Mouse (Mus musculus) lung, embryonic 15.5 days (tissue): ENCODE results near the gene Msx1. TPM values are rescaled to one million over a fixed set of nuclear protein-coding genes. Genes with fewer than 3 reads are reported as not detected.

Source experiments
- ATAC-seq: fragments of 200-750 bp; cut with Nextera tagmentation; 2 replicates; pipeline ENCODE4 v1.8.0; 2017; ENCODE audit warnings: moderate number of reproducible peaks, borderline replicate concordance; ENCODE audit not compliant: low FRiP score, low TSS enrichment; ENCODE audit errors: extremely low read depth
- H3K27ac ChIP-seq: fragments of 300-500 bp; sonication (generic); 2 replicates; pipeline ENCODE4 v1.5.1; 2015; ENCODE audit warnings: moderate library complexity, mild to moderate bottlenecking, inconsistent platforms
- H3K27me3 ChIP-seq: fragments of 300-500 bp; sonication (generic); 2 replicates; pipeline ENCODE4 v1.6.1; 2015; ENCODE audit warnings: inconsistent platforms
- H3K36me3 ChIP-seq: fragments of 300-500 bp; sonication (generic); 2 replicates; pipeline ENCODE4 v1.6.1; 2015; ENCODE audit warnings: inconsistent platforms
- H3K4me1 ChIP-seq: fragments of 300-500 bp; sonication (generic); 2 replicates; pipeline ENCODE4 v1.6.1; 2015; ENCODE audit warnings: inconsistent platforms
- H3K4me2 ChIP-seq: fragments of 300-500 bp; sonication (generic); 2 replicates; pipeline ENCODE4 v1.6.1; 2015; ENCODE audit warnings: inconsistent platforms, mild to moderate bottlenecking, moderate library complexity
- H3K4me3 ChIP-seq: fragments of 300-500 bp; sonication (generic); 2 replicates; pipeline ENCODE4 v1.5.1; 2015; ENCODE audit warnings: mild to moderate bottlenecking, inconsistent platforms
- H3K9ac ChIP-seq: fragments of 300-500 bp; sonication (generic); 2 replicates; pipeline ENCODE4 v1.6.1; 2015; ENCODE audit warnings: inconsistent platforms
- H3K9me3 ChIP-seq: fragments of 300-500 bp; sonication (generic); 2 replicates; pipeline ENCODE4 v1.6.1; 2016; ENCODE audit warnings: inconsistent platforms
- WGBS: fragments of 180-500 bp; shearing (Covaris S2); methylation state at CpG from one replicate; pipeline ENCODE4 v1.1.7; 2015; 5-methylcytosine and 5-hydroxymethylcytosine counted together
- polyA plus RNA-seq: library from polyadenylated mRNA; unstranded; fragments of >200 nt; fragmentation: Nextera tagmentation; extraction: Ambion mirVana; gene quantifications from 2 replicates; pipeline ENCODE4 v1.2.1, GENCODE M21; 2015

Gene Msx1
- polyA plus RNA-seq, 1 experiment from 2014 or later, result 3.4 TPM

DNA sequence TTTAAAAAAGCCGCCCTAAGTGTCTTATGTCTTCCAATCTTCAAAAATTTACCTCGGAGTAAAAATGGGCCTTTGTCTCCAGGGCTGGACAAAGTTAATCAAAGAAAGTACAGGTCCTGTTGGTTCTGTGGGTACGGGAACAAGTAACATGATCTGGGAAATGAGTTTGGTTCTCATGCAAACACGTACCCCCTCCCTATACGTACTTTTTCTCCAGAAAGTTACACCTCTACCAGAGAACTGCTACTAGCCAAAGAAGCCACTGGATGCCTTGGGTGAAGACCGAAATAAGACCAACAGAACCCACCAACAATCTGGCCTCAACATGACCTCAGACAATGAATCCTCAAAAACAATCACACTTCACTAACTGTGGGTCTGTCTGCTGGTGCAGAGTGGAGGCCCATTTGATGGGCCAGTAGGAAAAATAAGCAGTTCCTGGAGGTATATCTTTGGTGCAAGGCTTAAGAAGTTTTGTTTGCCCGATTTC lies 773 bp upstream of the Msx1 start:
- 7% methylated on average over 7 of the region's 7 CpGs for WGBS
- Histone ChIP-seq H3K36me3 (no peaks in the 10 kb centered on the region), H3K9me3 (no peaks in the 10 kb centered on the region), H3K27me3 (peaks cover 99% of the 10 kb centered on the region), H3K4me2 (no peak overlapping the region), H3K9ac (no peak overlapping the region), H3K4me3 (no peak overlapping the region), H3K4me1 (peaks cover 17% of the 10 kb centered on the region), H3K27ac (no peak overlapping the region)
- no peak for ATAC-seq

- H3K4me3 ChIP-seq, result peak overlapping the region; percentile 46
- H3K4me1 ChIP-seq, result peaks cover 17% of the 10 kb centered on the region
- no peak overlapping the region for H3K27ac ChIP-seq
- peak overlapping the region; percentile 39; the same call in 1 of the 2 replicates for H3K9ac ChIP-seq
- peak; percentile 12; the same call in 1 of the 2 replicates for ATAC-seq
- H3K36me3 ChIP-seq, result no peaks in the 10 kb centered on the region
- under 1% methylated on average over 58 of the region's 58 CpGs for WGBS
- no peaks in the 10 kb centered on the region for H3K9me3 ChIP-seq
- peaks cover 99% of the 10 kb centered on the region for H3K27me3 ChIP-seq
- H3K4me2 ChIP-seq, result peak overlapping the region; percentile 91
These were observed 492 bp downstream of the Msx1 start for GRCm38 (mm10) chr5:37823721-37824460.

- no peaks in the 10 kb centered on the region for H3K36me3 ChIP-seq
- 0 out of 2 replicates have a peak overlapping the region, but pooled peaks have one; percentile 39 for H3K9ac ChIP-seq
- peaks cover 17% of the 10 kb centered on the region for H3K4me1 ChIP-seq
- no peak for ATAC-seq
- no peaks in the 10 kb centered on the region for H3K9me3 ChIP-seq
- H3K27me3 ChIP-seq, result peaks cover 99% of the 10 kb centered on the region
- H3K4me3 ChIP-seq, result peak overlapping the region; percentile 46
- WGBS, result 1% methylated on average over 42 of the region's 42 CpGs
- H3K27ac ChIP-seq, result no peak overlapping the region
- H3K4me2 ChIP-seq, result peak overlapping the region; percentile 91
These were observed 1.3 kb downstream of the Msx1 start for GRCm38 (mm10) chr5:37822791-37823720.

- peaks cover 99% of the 10 kb centered on the region for H3K27me3 ChIP-seq
- peaks cover 21% of the 10 kb centered on the region for H3K4me1 ChIP-seq
- H3K27ac ChIP-seq, result no peak overlapping the region
- no peak for ATAC-seq
- no peaks in the 10 kb centered on the region for H3K9me3 ChIP-seq
- 15% methylated on average over 11 of the region's 11 CpGs for WGBS
- H3K4me3 ChIP-seq, result no peak overlapping the region
- H3K9ac ChIP-seq, result no peak overlapping the region
- no peak overlapping the region for H3K4me2 ChIP-seq
- no peaks in the 10 kb centered on the region for H3K36me3 ChIP-seq
These were observed 2.2 kb downstream of the Msx1 start for GRCm38 (mm10) chr5:37822116-37822707.

- Histone ChIP-seq H3K27me3 (peaks cover 99% of the 10 kb centered on the region), H3K27ac (no peak overlapping the region), H3K9me3 (no peaks in the 10 kb centered on the region), H3K4me1 (peaks cover 24% of the 10 kb centered on the region), H3K4me3 (no peak overlapping the region), H3K9ac (no peak overlapping the region), H3K4me2 (no peak overlapping the region), H3K36me3 (no peaks in the 10 kb centered on the region)
- WGBS, result 4% methylated on average over 27 of the region's 27 CpGs
- no peak for ATAC-seq
These were observed 3.2 kb downstream of the Msx1 start for GRCm38 (mm10) chr5:37821111-37821601.

- H3K27me3 ChIP-seq, result peaks cover 99% of the 10 kb centered on the region
- no peak overlapping the region for H3K9ac ChIP-seq
- H3K4me3 ChIP-seq, result no peak overlapping the region
- H3K27ac ChIP-seq, result no peak overlapping the region
- no peaks in the 10 kb centered on the region for H3K36me3 ChIP-seq
- peaks cover 24% of the 10 kb centered on the region for H3K4me1 ChIP-seq
- 30% methylated on average over 8 of the region's 8 CpGs for WGBS
- H3K9me3 ChIP-seq, result no peaks in the 10 kb centered on the region
- ATAC-seq, result no peak
- H3K4me2 ChIP-seq, result no peak overlapping the region
These were observed 3.7 kb downstream of the Msx1 start for GRCm38 (mm10) chr5:37820689-37821088.

- Histone ChIP-seq H3K36me3 (no peaks in the 10 kb centered on the region), H3K27ac (no peak overlapping the region), H3K4me1 (peaks cover 24% of the 10 kb centered on the region), H3K4me2 (no peak overlapping the region), H3K9ac (no peak overlapping the region), H3K27me3 (peaks cover 99% of the 10 kb centered on the region), H3K4me3 (no peak overlapping the region), H3K9me3 (no peaks in the 10 kb centered on the region)
- 13% methylated on average over 3 of the region's 3 CpGs for WGBS
- no peak for ATAC-seq
These were observed 4.4 kb downstream of the Msx1 start for GRCm38 (mm10) chr5:37819971-37820370.

GRCm38 (mm10) chr5:37819541-37819940 lies 4.8 kb downstream of the Msx1 start:
- H3K4me1 ChIP-seq, result peaks cover 22% of the 10 kb centered on the region
- peaks cover 99% of the 10 kb centered on the region for H3K27me3 ChIP-seq
- no peak overlapping the region for H3K27ac ChIP-seq
- no peak overlapping the region for H3K4me3 ChIP-seq
- ATAC-seq, result no peak
- no peak overlapping the region for H3K9ac ChIP-seq
- H3K4me2 ChIP-seq, result no peak overlapping the region
- no peaks in the 10 kb centered on the region for H3K9me3 ChIP-seq
- 29% methylated on average over 5 of the region's 5 CpGs for WGBS
- H3K36me3 ChIP-seq, result no peaks in the 10 kb centered on the region

- no peak for ATAC-seq
- Histone ChIP-seq H3K9ac (no peak overlapping the region), H3K36me3 (no peaks in the 10 kb centered on the region), H3K4me3 (no peak overlapping the region), H3K4me1 (peaks cover 15% of the 10 kb centered on the region), H3K4me2 (no peak overlapping the region), H3K27ac (no peak overlapping the region), H3K9me3 (no peaks in the 10 kb centered on the region), H3K27me3 (peaks cover 99% of the 10 kb centered on the region)
- WGBS, result 4% methylated on average over 25 of the region's 25 CpGs
These were observed 5.7 kb downstream of the Msx1 start for GRCm38 (mm10) chr5:37818533-37819215.

DNA sequence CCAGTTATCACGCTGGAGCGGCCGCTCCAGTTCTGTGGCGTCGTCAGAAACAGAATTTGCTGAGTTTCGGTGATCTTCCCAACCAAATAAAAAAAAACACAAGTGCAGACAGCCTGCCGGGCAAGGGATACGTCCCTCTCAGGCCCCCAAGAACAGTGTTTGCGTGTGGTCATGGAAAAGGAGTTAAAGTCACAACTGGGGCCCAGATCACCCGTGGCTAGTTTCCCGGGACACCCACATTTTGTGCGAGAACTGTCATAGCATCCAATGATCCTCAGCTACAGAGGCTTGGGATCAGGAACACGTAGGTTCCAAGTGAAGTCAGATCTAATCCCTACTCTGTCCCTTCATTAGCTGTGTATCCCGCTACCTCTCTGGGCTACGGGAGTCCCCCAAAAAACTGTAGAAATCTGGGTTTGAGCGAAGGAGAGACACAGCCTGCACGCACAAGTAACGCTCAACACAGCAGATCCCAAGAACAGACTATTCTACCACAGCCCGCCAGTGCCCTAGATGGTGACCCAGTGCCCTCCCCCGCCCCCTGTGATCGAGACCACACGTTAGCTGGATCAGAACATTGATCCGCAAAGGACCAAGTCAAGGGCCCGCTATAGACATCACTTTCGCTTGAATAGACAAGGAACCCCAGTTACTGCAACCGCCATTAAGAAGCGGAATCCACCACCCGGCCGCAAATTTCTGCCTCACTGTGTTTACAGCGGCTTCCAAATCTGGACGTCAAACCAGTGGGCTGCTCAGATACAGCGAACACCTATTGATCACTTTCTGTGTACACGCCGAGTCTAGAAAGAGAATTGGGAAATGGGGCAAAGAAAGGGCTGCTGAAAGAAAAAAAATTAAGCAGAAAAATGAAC lies 6.5 kb downstream of the Msx1 start:
- Histone ChIP-seq H3K4me3 (no peak overlapping the region), H3K27ac (no peak overlapping the region), H3K27me3 (peaks cover 99% of the 10 kb centered on the region), H3K9me3 (no peaks in the 10 kb centered on the region), H3K9ac (no peak overlapping the region), H3K4me1 (peaks cover 8% of the 10 kb centered on the region; the same call in 1 of the 2 replicates), H3K4me2 (no peak overlapping the region), H3K36me3 (no peaks in the 10 kb centered on the region)
- 4% methylated on average over 34 of the region's 34 CpGs for WGBS
- ATAC-seq, result no peak
